Mouse (Mus musculus): ENCODE results near the gene Stk32b.

- no peak for TF ChIP-seq CTCF (IDR thresholded peaks at IDR 0.05; ENCODE audit: control insufficient read depth, insufficient read depth, insufficient read length)
- no peak for TF ChIP-seq FOSL1 (IDR thresholded peaks at IDR 0.05; ENCODE audit: insufficient read depth, low read length, poor library complexity, severe bottlenecking)
These were observed 281.6 kb downstream of the Stk32b start for GRCm38 (mm10) chr5:37435417-37435816.

Data from C2C12 (cell line).